In the genomic region with DNA sequence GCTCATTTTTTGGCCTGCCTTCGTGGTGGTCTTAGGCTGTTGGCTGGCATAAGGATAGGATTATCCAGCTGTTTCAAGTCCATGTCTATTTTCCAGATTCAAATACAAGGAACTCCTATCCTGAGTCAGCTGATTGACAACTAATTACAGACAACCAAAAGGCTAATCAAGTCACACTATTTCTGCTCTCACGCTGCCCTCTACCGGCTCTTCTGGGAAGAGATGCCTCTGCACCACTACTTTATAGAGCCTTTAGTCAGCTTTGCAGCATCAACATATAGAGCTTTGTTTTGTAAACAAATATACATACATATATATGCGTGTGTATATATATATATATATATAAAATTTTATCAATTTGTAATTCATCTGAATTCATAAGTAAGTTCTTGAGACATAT, we compare ENCODE assay signal across 8 mouse cellular contexts.
A peak's percentile ranks its signal among the peaks of the same experiment; 100 is the strongest.
DNase-seq lines count a peak whose midpoint lies in the region; ATAC-seq and TF ChIP-seq lines count a peak whose summit lies in the region.

No protein-coding gene starts in this region.

- TF ChIP-seq POLR2A in spleen, adult 2 months (IDR thresholded peaks at IDR 0.05; ENCODE audit: low read depth, low read length): no peak

- H3K4me1 ChIP-seq in heart, embryonic 12.5 days (replicated peaks): peaks cover 3% of the 10 kb centered on the region; the same call in 1 of the 2 replicates
- H3K4me1 ChIP-seq in spleen, adult 2 months (ENCODE audit: control insufficient read depth, insufficient read depth, insufficient read length): no peaks in the 10 kb centered on the region

- 0 out of 2 replicates have a peak, but pooled peaks cover 5% of the 10 kb centered on the region for H3K27me3 ChIP-seq in heart, embryonic 12.5 days (replicated peaks)
- H3K27me3 ChIP-seq in spleen, adult 2 months (ENCODE audit: control insufficient read depth, insufficient read depth, low read length): no peaks in the 10 kb centered on the region

- intact Hi-C loops in heart, postnatal 10 days (cut with DNase I): no loop called here

- no peak overlapping the region for H3K4me2 ChIP-seq in heart, embryonic 12.5 days

- peaks cover 35% of the 10 kb centered on the region for H3K36me3 ChIP-seq in heart, embryonic 12.5 days
- no peaks in the 10 kb centered on the region for H3K36me3 ChIP-seq in spleen, adult 2 months (ENCODE audit: control insufficient read depth, insufficient read depth, low read length)

- peak; percentile 59; the same call in 1 of the 2 replicates for TF ChIP-seq CTCF in spleen, adult 2 months (IDR thresholded peaks at IDR 0.05; ENCODE audit: extremely low read depth, insufficient read depth, insufficient read length, insufficient replicate concordance)

- 30% methylated on average over 4 of the region's 4 CpGs for WGBS in heart, embryonic 12.5 days
- 39% methylated on average over 4 of the region's 4 CpGs for WGBS in spleen, adult 2 months

- H3K9me3 ChIP-seq in heart, embryonic 12.5 days (replicated peaks): no peaks in the 10 kb centered on the region

- no peak overlapping the region for H3K4me3 ChIP-seq in heart, embryonic 12.5 days
- no peak overlapping the region for H3K4me3 ChIP-seq in spleen, adult 2 months (ENCODE audit: extremely low read depth, insufficient read depth, insufficient read length)

- H3K27ac ChIP-seq in heart, embryonic 12.5 days (ENCODE audit: poor library complexity, severe bottlenecking): no peak overlapping the region
- H3K27ac ChIP-seq in spleen, adult 2 months (ENCODE audit: insufficient read depth, low read length): no peak overlapping the region

- DNase-seq in heart, postnatal 10 days: peak; percentile 20 to 45
- peak; percentile 46 for DNase-seq in urinary bladder, postnatal 14 days (ENCODE audit: low spot score)
- DNase-seq in urinary bladder, postnatal 4 days (ENCODE audit: low spot score in 2 of 2): no peak
- peak; percentile 54 for DNase-seq in embryo, embryonic 11 days
- peak; percentile 12 to 62 for DNase-seq in kidney, postnatal 36 days
- peak in 1 of 2 experiments; percentile 46 for DNase-seq in spleen, adult 2 months (ENCODE audit: low read depth in 1 of 2, low spot score in 2 of 2)
- DNase-seq in gastrocnemius, postnatal 10 days: no peak

- H3K9ac ChIP-seq in heart, embryonic 12.5 days: no peak overlapping the region

- no peak for ATAC-seq in heart, embryonic 12.5 days (ENCODE audit: insufficient number of reproducible peaks, low FRiP score)

Comparison
In these comparisons a context has a peak if more than half of its experiments do, and no peak if none do; other contexts are left out.
1. DNase-seq: peak in heart, postnatal 10 days (2 of 2), urinary bladder, postnatal 14 days (single experiment), embryo, embryonic 11 days (single experiment) and kidney, postnatal 36 days (2 of 2); none in urinary bladder, postnatal 4 days (0 of 2) and gastrocnemius, postnatal 10 days (single experiment).